Mouse (Mus musculus) ZHBTc4 (cell line): ENCODE measurements around the gene Sbp.
A peak's percentile ranks its signal among the peaks of the same experiment; 100 is the strongest.
"Not testable (repeated sequence)": the region's sequence is repeated elsewhere in the genome, so short reads cannot be mapped to it uniquely, and the experiment has no call there.

Experiments used
- DNase-seq: peaks from one replicate; pipeline ENCODE4 v3.0.0-alpha.2; 2011; ENCODE audit warnings: low read depth, low spot score

Sbp gene

DNA sequence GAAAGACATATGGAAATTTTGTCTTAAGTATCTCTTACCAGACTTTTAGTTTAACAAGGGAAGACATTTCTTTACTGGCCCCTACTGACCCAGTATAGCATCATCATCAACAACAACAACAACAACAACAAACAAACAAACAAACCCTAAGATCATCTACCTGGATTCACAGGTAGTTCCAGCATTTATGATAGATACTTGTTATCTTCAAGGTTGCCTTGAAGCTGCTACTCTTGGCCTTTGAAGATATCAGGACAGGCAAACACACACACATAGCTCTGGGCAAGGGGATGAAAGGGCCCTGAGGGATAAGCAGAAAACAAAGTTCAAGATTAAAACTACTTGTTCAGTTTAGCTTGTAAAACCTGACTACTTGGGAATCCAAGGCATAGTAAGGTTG is at the start of gene Sbp:
TSS of gene Sbp (plus strand) at position 301 of the 400 bp plus-strand sequence.
- DNase-seq = no peak

DNA sequence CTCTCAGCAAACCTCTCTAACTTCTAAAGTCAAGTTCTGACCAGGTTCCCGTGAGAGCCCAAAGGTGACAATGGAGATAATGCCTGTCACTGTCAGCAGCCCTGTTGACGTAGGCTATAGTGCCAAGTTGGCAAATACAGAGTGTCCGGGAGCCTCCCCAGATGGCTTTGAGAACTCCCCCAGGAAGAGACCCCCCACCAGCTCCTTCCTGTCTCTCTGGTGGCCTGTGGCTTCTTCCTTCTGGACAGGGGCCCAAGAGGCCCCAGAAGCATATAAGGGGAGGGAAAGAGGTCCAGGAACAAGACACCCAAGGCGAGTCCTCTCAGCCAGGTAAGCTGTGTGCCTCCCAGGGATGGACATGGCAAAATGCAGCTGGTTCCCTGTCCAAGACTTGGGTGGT is 24.3 kb upstream of the Sbp start, which contains the start of gene Dcpp3:
TSS of gene Dcpp3 (plus strand) at position 301 of the 400 bp plus-strand sequence.
- DNase-seq = not testable (repeated sequence)

DNA sequence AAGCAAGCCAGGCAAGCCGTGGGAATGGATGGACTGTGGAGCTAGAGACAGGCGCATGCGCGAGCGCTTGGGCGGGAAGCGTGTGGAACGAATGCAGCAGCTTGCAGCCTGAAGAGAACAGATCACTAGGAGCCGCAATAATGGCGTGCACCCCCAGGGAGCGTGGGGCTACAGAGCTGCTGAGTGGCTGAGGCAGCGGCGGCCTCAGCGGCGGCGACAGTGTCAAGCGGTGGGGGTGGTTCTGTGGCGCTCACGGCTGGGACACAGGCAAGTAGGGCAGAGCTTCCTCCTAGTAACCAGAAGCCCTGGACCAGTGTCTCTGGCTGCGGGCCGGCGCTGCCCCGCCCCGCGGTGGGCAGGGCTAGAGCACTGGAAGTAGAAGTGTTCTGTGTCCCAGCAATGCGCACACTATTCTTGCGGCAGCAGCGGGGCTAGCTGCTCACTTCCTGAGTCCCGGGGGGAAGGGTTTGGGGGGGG is 16.9 kb upstream of the Sbp start:
- peak; percentile 91 for DNase-seq

DNA sequence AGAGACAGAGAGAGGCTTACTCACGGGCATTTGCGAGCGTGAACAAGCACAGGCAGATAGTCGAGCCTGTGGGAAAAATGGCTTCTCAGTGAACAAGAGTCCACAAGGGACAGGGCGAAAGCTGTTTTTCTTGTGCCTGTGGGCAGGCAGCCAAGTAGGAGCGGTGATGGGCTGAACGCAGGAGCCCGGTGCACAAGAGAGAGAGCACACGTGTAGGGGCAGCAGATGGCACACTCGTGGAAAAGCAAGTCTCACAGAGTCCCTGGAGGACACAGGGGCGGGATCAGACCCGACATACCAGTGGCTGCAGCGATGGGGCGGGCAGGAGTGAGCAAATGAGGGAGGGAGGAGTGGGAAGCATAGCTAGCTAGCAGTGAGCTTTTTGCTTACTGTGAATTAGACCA is 16.4 kb upstream of the Sbp start:
- DNase-seq = peak; percentile 62

DNA sequence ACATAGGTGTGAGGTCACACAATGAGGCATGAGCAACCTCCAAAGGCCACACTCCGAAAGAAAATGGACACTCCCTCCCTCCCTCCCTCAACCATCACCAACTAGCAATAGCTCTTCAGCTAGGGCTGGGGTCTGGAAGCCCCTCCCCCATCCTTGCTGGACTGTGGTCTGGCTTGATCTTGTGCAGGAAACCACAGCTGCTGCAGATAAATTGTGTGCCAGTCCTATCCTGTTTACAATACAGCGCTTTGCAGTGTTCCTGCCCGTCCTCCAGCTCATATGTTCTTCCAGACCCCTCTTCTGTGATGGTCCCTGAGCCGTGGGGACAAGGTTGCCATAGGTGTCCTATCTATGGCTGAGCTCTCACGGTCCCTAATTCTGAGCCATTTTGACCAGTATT is 10.3 kb upstream of the Sbp start:
- DNase-seq = no peak

DNA sequence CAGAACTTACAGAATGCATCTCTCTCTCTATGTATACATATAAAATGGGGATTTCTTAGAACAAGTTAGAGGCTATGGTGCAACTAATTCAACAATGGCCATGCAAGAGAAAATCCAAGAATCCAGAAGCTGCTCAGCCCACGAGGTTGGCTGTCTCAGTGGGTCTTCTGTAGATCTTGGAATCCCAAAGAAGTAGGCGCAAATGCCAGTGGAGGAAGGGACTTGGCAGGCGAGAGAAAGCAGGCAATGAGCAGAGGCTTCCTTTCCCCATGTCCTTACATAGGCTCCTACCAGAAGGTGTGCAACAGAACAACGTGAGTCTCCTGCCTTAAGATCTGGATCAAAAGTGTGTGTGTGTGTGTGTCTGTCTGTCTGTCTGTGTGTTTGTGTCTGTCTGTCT is 6.0 kb downstream of the Sbp start:
- not testable (repeated sequence) for DNase-seq

DNA sequence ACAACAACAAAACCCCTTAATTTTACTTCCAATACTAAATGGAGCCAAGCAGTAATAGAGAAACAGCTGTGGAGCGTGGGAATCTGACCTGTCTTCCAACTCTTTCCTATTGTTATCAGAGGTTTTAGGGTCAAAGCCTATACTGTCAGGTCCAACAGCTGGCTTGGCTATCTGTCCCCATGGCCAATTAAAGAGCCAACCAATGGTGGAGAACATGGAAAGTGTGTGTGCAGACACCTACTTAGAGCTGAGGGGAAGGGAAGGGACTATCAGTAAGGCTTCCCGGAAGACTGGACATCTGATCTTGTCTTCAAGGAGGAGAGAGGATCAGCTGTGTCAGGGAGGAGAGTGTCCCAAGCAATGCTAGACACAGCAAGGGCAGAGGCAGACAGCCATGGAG is 7.6 kb downstream of the Sbp start:
- no peak for DNase-seq

DNA sequence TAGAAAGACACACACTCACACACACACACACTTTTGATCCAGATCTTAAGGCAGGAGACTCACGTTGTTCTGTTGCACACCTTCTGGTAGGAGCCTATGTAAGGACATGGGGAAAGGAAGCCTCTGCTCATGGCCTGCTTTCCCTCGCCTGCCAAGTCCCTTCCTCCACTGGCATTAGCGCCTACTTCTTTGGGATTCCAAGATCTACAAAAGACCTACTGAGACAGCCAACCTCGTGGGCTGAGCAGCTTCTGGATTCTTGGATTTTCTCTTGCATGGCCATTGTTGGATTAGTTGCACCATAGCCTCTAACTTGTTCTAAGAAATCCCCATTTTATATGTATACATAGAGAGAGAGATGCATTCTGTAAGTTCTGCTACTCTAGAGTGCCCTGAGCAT is 9.4 kb downstream of the Sbp start:
- not testable (repeated sequence) for DNase-seq

DNA sequence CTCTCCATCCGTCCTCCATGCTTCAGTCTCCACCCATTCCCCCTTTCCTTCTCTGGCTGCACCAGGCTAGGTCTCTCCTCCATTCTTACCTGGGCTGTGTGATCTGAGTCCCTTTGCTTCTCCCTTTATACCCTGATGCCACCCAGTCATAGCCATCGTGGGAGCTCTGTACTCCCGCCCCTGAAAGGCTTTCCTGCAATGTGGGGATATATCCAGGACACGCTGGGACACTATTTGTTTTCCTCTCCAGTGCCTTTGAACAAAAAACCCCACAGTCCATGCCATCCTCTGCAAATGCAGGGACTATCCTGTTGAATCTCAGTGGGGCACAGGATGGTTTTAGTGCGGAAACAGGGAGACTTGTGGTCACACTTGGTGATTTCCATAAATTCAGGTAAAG is 13.7 kb downstream of the Sbp start, which contains the start of gene Sbpl:
TSS of gene Sbpl (minus strand) at position 101 of the 400 bp plus-strand sequence.
- no peak for DNase-seq

DNA sequence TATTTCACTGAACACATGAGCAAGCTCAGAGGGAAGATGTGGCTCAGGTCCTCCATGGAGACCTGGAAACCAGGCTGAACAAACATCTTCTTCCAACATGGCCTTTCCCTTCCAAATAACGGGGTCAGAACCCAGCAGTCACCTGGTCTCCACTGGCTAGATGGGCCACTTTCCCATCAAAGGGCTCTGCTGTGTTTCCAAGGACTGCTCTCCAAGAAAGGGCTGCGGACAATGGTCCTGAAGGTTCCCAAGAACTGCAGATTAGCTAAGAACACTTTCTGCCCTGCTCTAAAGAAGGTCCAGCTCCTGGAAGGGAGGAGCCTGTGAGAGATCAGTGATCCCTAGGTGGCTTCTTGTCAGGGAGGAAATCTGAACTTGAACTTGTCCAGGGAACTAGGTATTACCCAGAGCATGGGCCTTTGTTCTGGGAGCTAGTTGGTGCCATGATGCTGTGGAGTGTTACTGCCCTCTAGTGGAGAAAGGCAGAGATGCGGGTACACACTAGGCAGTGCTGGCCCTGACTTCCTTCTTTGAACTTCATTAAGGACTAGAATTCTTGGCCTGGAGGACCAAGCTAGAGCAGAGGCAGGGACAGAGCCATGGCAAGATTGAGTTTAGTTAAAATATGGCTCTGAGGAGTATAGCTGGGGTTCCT is 18.7 kb downstream of the Sbp start:
- peak; percentile 90 for DNase-seq

DNA sequence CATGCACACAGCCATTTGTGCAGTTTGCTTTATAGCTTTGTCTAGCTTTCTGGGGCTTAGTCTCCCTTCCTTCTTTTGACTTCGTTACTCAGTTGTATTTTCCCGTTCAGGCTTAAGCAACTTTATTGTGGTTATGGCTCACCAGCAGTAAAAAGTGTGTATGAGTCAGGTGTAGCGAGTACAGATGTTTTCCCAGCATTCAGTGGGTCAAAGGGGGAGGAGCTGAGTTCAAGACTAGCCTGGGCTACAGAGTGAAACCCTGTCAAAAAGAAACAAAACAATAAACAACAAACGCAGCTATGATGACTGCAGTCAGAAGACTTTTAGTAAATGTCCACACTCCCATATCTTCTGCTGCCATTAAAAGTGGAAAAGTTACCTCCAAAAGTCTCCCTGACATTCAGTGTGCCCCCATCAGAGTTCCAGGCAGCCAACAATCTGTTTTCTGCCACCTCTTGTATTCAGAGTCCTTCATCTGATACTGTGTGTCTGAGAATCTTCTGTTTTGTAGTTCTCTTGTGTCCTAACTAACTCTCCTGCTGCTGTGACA is 20.2 kb downstream of the Sbp start:
- DNase-seq = no peak

DNA sequence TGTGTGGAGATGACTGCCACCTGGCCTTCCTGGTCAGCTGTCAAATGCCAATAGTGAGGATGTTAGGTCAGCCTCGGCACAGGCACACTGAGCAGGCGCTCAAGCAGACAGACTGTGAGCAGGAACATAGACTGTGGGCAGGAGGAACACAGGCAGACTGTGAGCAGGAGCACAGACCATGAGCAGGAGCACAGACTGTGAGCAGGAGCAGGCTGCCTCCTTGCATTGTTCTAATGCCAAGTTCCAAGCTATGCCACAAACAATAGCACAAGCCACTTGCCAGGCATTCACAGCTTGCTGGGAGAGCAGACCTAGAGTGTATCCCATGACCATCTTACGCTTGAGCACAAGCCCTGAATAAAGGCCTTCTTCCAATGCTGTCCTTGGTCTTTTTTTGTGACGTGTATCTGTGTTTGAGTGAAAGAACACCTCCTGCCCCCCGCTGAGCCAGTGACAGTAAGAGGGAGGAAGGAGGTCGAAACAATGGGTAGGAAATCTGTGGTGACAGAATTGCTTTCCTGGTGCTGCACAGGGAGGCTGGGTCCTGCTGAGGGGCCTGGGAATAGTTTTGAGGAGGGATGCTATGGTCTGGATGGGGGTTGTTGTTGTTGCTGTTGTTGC is 24.4 kb downstream of the Sbp start:
- peak; percentile 57 for DNase-seq

DNA sequence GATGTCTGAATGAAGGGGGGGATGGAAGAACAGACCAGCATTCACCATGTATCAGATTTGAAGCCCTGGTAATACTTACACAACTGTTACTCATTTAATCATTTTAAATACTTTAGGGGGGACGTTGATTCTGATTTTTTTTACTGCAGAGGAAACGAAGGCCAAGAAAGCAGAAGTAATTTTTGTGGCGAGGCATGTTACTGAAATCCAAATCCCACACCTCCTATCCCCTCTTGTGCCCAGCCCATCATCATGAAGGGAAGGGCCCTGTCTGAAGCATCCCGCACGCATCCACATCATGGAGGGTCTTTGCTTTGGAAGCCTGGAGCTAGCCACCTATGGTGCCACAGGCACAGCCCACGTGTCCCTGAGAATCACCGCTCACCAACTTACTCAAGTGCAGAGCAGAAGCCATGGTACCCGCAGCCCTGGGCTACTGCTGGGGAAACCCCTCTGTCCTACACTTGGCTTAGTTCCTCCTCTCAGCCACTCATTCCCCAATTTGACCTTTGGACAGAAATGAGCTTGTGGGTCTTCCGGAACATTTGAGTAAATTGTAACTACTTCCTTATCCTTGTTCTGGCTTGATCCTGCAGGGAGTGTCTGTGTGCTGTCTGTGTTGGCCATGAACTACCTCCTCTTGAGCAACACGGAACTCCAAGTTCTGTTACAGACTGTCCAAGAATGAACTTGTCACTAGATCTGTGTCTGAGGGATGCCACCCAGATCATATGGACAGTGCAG is 25.4 kb downstream of the Sbp start:
- no peak for DNase-seq

DNA sequence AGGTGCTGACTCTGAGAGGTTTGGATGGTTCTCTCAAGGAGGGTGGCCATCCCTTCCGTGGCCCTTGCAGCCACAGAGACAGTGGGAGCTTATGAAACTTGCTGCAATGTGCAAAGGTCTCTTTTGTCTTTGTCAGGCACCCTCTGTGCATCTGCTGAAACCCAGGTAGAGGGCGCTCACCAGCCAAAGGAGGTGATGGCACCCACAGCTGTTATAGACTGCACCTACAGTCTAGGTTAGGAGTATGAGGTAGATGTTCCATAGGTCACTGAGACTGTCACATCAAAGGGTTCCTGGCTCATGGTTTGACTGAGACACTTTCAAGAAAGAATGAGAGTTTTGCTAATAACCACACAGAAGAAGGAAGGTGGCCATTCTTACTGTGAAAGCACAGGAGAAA is 27.3 kb downstream of the Sbp start:
- peak; percentile 56 for DNase-seq

DNA sequence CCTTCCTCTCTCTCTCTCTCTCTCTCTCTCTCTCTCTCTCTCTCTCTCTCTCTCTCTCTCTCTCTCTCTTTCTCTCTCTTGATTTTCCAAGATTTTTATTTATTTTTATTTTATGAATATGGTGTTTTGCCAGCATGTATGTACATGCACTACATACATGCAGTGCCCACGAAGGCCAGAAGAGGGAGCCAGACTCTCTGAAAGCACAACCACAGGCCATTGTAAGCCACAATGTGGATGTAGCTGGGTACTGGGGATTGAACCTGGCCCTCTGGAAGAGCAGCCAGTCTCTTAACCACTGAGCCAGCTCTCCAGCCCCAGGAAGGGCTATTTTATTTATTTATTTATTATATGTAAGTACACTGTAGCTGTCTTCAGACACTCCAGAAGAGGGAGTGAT is 27.8 kb downstream of the Sbp start:
- peak; percentile 83 for DNase-seq

DNA sequence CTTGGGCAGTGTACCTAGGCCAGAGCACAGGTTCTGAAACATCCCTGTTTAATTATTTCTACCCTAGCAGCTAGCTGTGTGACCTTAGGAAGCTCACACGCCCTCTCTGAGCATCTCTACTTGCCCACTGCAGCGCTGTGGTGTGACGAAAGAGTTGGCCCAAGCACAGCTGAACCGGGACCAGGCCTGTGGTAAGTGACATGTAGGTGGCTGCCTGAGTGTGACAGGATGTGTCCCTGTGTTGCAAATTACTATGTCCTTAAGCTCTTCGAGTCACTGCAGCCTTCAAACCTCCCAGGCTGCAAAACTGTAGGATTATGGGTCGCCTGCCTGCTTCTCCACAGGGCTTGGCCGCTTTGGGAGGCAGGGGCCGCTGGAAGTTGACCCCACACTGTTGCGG is 29.8 kb downstream of the Sbp start:
- no peak for DNase-seq

DNA sequence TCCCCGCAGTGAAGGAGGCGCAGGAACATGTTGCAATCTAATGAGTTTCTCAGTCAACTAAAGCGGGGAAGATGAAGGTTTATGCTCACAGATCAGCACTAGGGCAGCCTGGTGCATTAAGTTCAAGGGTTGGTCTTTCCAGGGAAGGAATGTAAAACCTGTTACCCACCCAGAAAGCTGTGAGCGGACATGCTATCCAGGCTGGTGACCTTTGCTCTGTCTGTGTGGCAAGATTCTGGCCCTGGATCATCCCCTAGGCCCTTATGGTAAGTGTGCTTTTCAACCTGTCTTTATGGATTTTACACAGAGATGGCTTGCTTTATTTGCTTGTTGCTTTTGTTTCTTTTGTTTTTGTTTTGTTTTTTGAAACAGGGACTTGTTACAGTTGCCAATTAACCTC is 35.2 kb downstream of the Sbp start:
- no peak for DNase-seq

DNA sequence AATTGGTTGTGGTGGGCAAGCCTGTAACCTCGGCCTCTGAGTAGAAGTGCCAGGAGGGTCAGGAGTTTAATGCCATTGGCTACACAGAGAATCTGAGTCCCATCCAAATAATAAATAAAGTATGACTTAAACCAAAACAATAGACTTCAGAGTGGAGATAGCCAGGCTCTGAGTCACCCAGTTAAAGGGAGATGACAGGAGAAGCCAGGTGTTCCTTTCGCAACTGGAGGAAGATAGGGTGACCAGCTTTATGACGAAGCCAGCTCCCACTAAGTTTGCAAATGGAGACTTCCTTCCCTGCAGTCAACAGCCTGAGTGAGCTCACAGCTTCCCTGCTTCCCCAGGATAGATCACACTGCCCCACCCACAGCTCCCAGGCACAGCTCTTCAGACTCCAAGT is 38.0 kb downstream of the Sbp start:
- DNase-seq = no peak

DNA sequence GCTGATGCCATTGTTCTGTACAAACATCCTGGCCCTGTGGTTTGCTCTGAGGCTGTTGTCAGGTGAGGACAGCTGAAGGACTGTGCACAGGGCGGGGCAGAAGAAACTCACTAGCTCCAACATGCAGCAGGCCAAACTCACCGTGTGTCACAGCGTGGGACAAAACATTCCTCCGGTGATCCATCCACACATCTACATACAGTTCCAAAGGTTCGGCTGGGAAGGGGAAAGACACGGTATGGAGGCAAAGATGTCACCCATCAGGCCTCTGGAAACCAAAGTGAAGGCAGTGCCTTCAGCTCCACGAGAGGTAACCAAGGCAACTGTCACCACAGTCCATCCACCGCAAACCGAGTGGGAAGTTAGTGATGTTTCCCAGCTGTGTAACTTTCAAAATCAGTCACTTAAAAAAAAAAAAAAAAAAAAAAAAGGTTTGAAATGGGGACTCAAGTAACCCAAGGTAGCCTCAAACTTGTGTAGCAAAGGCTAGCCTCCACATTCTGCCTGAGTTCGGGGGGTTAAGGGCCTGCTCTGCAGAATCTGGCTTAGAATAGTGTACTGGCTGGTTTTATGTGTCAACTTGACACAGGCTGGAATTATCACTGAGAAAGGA is 38.9 kb downstream of the Sbp start, which contains the start of gene Prss30:
TSS of gene Prss30 (minus strand) at position 270 of the 613 bp plus-strand sequence.
- no peak for DNase-seq

DNA sequence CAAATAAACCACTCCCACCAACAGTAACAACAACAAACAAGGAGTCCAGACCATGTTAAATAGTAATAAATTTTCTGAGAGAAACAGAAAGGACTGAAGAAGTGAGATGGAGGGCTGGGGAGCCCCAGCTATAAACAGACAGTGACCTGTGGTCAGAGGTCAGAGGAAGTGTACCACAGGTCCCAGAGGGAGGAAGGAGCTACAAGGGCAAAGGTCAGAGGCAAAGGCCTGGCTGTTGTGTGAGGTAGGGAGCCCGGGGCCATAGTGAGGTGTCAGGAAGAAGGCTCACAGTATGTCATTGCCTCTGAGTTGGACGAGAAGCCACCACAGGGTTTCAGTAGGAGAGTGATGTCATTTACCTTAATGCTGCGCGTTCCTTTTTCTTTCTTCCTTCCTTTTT is 41.4 kb downstream of the Sbp start:
- no peak for DNase-seq

DNA sequence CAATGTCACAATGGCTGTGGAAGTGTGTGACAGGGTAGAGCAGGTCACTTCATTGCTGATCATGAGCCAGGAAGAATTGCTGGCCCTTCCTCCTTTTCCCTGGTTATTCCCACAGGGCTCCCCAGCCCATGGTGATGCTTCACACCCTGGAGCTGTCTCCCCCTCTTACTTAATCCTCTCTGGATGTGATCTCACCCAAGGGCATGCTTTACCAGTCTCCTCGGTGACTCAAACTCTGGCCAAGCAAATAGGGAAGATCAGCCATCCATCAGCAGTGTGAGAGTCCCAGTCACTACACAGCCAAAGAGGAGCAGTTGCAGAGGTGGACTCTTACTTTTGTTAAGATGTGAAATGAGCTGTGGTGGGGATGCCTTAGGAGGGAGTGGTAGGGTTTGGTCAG is 43.5 kb downstream of the Sbp start:
- no peak for DNase-seq

DNA sequence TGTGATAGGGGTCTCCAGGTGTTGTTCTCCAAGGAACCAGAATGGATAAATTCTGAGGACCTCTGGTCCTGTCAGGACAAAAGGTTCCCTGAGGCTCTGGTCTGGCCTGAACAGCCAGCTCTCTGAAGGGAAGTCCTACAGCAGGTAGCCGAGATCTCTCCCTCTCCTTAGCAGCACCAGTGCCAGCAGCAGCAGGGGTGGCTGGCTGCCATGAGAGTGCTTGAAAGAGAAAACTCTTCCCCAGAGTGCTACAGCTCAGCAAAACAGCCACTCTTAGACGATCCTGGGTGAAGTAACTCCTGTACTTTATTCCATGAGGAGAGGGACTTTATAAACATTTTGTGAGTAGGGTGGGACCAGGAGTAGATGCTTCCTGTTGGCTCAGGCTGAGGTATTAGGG is 48.3 kb downstream of the Sbp start:
- DNase-seq = no peak
